Mouse (Mus musculus) G1E (cell line): ENCODE data around the gene Ankrd13a. TPM values are rescaled to one million over a fixed set of nuclear protein-coding genes. Genes with fewer than 3 reads are reported as not detected.

ENCODE experiments used
- ATAC-seq: 2 replicates; pipeline ENCODE4 v1.8.0; 2016; ENCODE audit warnings: mild to moderate bottlenecking; ENCODE audit not compliant: insufficient number of reproducible peaks, poor library complexity, low FRiP score, severe bottlenecking; ENCODE audit errors: extremely low read depth
- DNase-seq: peaks from one replicate; pipeline ENCODE4 v3.0.0; 2012; ENCODE audit warnings: low spot score
- H3K27me3 ChIP-seq: 2 replicates; pipeline ENCODE4 v1.6.1; 2012; ENCODE audit warnings: mild to moderate bottlenecking, low read length, inconsistent platforms; ENCODE audit not compliant: insufficient read depth
- H3K36me3 ChIP-seq: replicated peaks from 2 replicates; pipeline ENCODE3; 2012; ENCODE audit warnings: mild to moderate bottlenecking, inconsistent platforms
- H3K4me1 ChIP-seq: 2 replicates; pipeline ENCODE4 v1.6.1; 2012; ENCODE audit warnings: low read depth, low read length, inconsistent platforms, mixed read lengths; ENCODE audit not compliant: insufficient read depth
- H3K4me3 ChIP-seq: 2 replicates; pipeline ENCODE4 v1.5.1; 2012; ENCODE audit warnings: low read depth, mild to moderate bottlenecking, inconsistent platforms, low read length, moderate library complexity, mixed read lengths
- H3K9me3 ChIP-seq: replicated peaks from 2 replicates; pipeline ENCODE4 v1.6.1; 2012; ENCODE audit warnings: inconsistent platforms
- CTCF ChIP-seq: IDR thresholded peaks from 2 replicates; pipeline ENCODE4 v1.5.1; 2012; ENCODE audit warnings: low read depth, low read length, inconsistent platforms, mixed read lengths
- GATA1 ChIP-seq: IDR thresholded peaks from 2 replicates; pipeline ENCODE4 v1.6.1; 2012; ENCODE audit warnings: borderline replicate concordance, low read length, inconsistent platforms, mixed read lengths
- GATA2 ChIP-seq: IDR thresholded peaks from 2 replicates; pipeline ENCODE4 v1.6.1; 2012; ENCODE audit warnings: low read depth, low read length, inconsistent platforms, borderline replicate concordance
- POLR2AphosphoS5 ChIP-seq: IDR thresholded peaks from 2 replicates; pipeline ENCODE4 v1.6.1; 2012; ENCODE audit warnings: low read depth, low read length, inconsistent platforms; ENCODE audit not compliant: insufficient replicate concordance
- TAL1 ChIP-seq: conservative IDR thresholded peaks from 2 replicates; pipeline ENCODE4 v1.6.1; 2012; ENCODE audit warnings: low read depth, low read length, inconsistent platforms, mixed read lengths
- polyA plus RNA-seq: library from polyadenylated mRNA; stranded (reverse); fragments of >175 nt; gene quantifications from 2 replicates; pipeline ENCODE4 v1.2.3, GENCODE M21; 2012
- total RNA-seq, 2 experiments: library from RNA; stranded (forward) in 1 of 2; stranded (reverse) in 1 of 2; fragments of 200-1000 nt in 1 of 2; fragments of >200 nt in 1 of 2; fragmentation: Nextera tagmentation in 1 of 2; gene quantifications; 2 replicates each; pipeline ENCODE4 v1.2.3; 2014 to 2017

The Ankrd13a gene
- total and polyA plus RNA-seq, 3 experiments: 576 to 869 (median 779) TPM

- H3K36me3 ChIP-seq: peaks cover 61% of the 10 kb centered on the region
- DNase-seq (no peak), ATAC-seq (no peak)
- H3K27me3 ChIP-seq: no peaks in the 10 kb centered on the region
- TF ChIP-seq GATA1 (no peak), GATA2 (no peak), CTCF (no peak), POLR2AphosphoS5 (0 out of 2 replicates have a peak, but pooled peaks have one; percentile 31), TAL1 (no peak)
- H3K4me3 ChIP-seq: peak overlapping the region; percentile 57; the same call in 1 of the 2 replicates
- H3K9me3 ChIP-seq: no peaks in the 10 kb centered on the region
- H3K4me1 ChIP-seq: peaks cover 93% of the 10 kb centered on the region
Observed at GRCm38 (mm10) chr5:114806636-114807035, 32.2 kb downstream of the Ankrd13a start.

DNA sequence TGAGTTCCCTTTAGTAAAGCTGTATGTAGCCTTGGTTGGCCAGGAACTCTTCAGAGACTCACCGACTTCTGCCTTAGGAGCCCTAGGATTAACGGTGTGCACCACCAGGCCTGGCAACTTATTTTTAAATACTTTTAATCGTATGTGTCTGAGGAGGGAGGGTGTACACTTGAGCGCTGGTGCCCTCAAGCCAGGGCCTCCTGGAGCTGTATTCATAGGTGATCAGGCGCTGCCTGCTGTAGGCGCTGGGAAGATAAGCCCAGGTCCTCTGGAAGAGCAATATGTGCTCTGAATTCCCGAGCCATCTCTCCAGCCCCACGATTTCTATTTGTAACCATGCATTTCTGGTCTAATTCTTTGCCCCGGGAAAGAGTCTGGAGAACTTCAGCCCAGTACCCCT lies 32.6 kb downstream of the Ankrd13a start:
- Histone ChIP-seq H3K36me3 (peaks cover 57% of the 10 kb centered on the region), H3K27me3 (no peaks in the 10 kb centered on the region), H3K4me1 (peaks cover 93% of the 10 kb centered on the region), H3K4me3 (peak overlapping the region; percentile 57; the same call in 1 of the 2 replicates), H3K9me3 (no peaks in the 10 kb centered on the region)
- DNase-seq (no peak), ATAC-seq (no peak)
- TF ChIP-seq TAL1 (no peak), GATA1 (no peak), POLR2AphosphoS5 (no peak; the same call in 1 of the 2 replicates)

GRCm38 (mm10) chr5:114807468-114807867 lies 33.0 kb downstream of the Ankrd13a start:
- Histone ChIP-seq H3K4me1 (peaks cover 94% of the 10 kb centered on the region), H3K4me3 (no peak overlapping the region; the same call in 1 of the 2 replicates), H3K9me3 (no peaks in the 10 kb centered on the region), H3K36me3 (peaks cover 53% of the 10 kb centered on the region), H3K27me3 (no peaks in the 10 kb centered on the region)
- ATAC-seq (peak; percentile 84), DNase-seq (peak; percentile 86)
- TF ChIP-seq CTCF (no peak), TAL1 (peak; percentile 62)

GRCm38 (mm10) chr5:114807893-114808292 lies 33.4 kb downstream of the Ankrd13a start:
- Histone ChIP-seq H3K36me3 (peaks cover 48% of the 10 kb centered on the region), H3K4me1 (peaks cover 97% of the 10 kb centered on the region), H3K4me3 (peak overlapping the region; percentile 47; the same call in 1 of the 2 replicates), H3K9me3 (no peaks in the 10 kb centered on the region), H3K27me3 (no peaks in the 10 kb centered on the region)
- ATAC-seq (no peak), DNase-seq (no peak)
- TF ChIP-seq GATA1 (no peak), GATA2 (no peak), POLR2AphosphoS5 (no peak), CTCF (no peak), TAL1 (no peak)

GRCm38 (mm10) chr5:114808385-114808784 lies 33.9 kb downstream of the Ankrd13a start:
- H3K36me3 ChIP-seq: peaks cover 44% of the 10 kb centered on the region
- H3K9me3 ChIP-seq: peaks cover under 1% of the 10 kb centered on the region; the same call in 1 of the 2 replicates
- peak; percentile 54 for DNase-seq
- no peak for ATAC-seq
- H3K4me1 ChIP-seq: peaks cover 93% of the 10 kb centered on the region
- TF ChIP-seq GATA2 (no peak), POLR2AphosphoS5 (no peak), TAL1 (no peak), GATA1 (no peak), CTCF (no peak)
- H3K27me3 ChIP-seq: no peaks in the 10 kb centered on the region
- H3K4me3 ChIP-seq: peak overlapping the region; percentile 47; the same call in 1 of the 2 replicates

DNA sequence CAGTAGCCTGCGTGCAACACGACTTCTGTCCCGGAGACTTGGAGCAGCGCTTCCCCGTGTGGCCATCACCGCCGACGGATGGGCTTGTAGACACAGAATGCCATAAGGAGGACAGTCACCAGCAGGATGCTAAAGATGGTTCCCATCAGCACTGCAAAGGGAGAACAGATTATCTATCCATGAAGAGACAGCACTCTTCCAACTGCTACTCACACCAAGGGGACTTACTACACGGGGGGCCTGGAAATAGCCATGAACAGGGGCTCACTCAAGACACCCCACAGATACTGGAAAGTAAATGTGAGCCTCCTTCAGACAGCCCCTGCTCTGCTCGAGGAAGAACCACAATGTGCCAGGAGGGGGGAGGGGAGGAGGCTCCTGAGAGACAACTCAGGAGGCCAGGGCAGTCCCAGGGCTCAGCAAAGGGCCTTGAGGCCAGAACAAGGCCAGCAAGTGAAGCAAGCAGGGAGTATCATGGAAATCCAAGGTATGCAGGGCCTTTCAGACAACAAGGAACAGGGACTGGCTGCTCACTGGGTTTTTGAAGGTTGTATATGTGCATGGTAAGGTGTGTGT lies 34.8 kb downstream of the Ankrd13a start:
- H3K9me3 ChIP-seq: peaks cover 6% of the 10 kb centered on the region
- TF ChIP-seq GATA1: no peak
- 0 out of 2 replicates have a peak, but pooled peaks have one; percentile 76 for TF ChIP-seq POLR2AphosphoS5
- H3K4me1 ChIP-seq: peaks cover 84% of the 10 kb centered on the region
- H3K4me3 ChIP-seq: peak overlapping the region; percentile 13; the same call in 1 of the 2 replicates
- no peaks in the 10 kb centered on the region for H3K27me3 ChIP-seq
- no peak for ATAC-seq
- peak; percentile 46 for DNase-seq
- peaks cover 35% of the 10 kb centered on the region for H3K36me3 ChIP-seq

DNA sequence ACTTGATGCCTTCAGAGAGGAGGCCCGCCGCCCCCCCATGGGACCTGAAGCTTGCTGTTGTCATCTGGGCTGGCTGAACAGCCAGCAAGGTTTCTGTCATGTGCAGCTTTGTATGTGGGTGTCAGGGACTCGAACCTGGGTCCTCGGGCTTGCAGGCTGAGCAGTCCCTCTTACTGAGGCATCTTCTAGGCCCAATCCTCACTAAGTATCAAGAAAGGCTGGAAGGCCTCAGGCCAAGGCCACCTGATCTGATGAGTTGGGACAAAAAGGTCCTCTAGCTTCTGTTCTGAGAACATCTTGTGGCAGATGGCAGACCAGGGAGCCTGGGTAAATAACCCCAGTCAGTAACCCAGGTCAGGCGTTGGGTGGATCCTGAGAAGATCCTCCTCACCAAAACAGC lies 35.3 kb downstream of the Ankrd13a start:
- no peaks in the 10 kb centered on the region for H3K27me3 ChIP-seq
- TF ChIP-seq CTCF: no peak
- no peak for TF ChIP-seq GATA1
- no peak for TF ChIP-seq TAL1
- no peak for TF ChIP-seq POLR2AphosphoS5
- no peak for TF ChIP-seq GATA2
- ATAC-seq (no peak), DNase-seq (no peak)
- H3K4me3 ChIP-seq: peak overlapping the region; percentile 13; the same call in 1 of the 2 replicates
- H3K36me3 ChIP-seq: peaks cover 29% of the 10 kb centered on the region
- H3K4me1 ChIP-seq: peaks cover 79% of the 10 kb centered on the region
- peaks cover 6% of the 10 kb centered on the region for H3K9me3 ChIP-seq
